Mouse (Mus musculus) brain, embryonic 18.5 days (tissue): ENCODE measurements around the gene Armc2.
"Not testable (repeated sequence)": the region's sequence is repeated elsewhere in the genome, so short reads cannot be mapped to it uniquely, and the experiment has no call there.

Experiments used
- DNase-seq: peaks from one replicate; pipeline ENCODE4 v3.0.0-alpha.2; 2012; ENCODE audit warnings: low read depth, low spot score

The Armc2 gene

GRCm38 (mm10) chr10:41972676-41973075 lies 45.6 kb downstream of the Armc2 start:
- DNase-seq = no peak

- no peak for DNase-seq
Observed at GRCm38 (mm10) chr10:41967915-41968635, 50.2 kb downstream of the Armc2 start.

- DNase-seq = no peak
Observed at GRCm38 (mm10) chr10:41962725-41963124, 55.5 kb downstream of the Armc2 start.

- no peak for DNase-seq
Observed at GRCm38 (mm10) chr10:41959808-41960207, 58.4 kb downstream of the Armc2 start.

- no peak for DNase-seq
Observed at GRCm38 (mm10) chr10:41958677-41959274, 59.5 kb downstream of the Armc2 start.

GRCm38 (mm10) chr10:41957421-41958225 lies 60.6 kb downstream of the Armc2 start:
- no peak for DNase-seq

GRCm38 (mm10) chr10:41953528-41953864 lies 64.7 kb downstream of the Armc2 start:
- DNase-seq = no peak

GRCm38 (mm10) chr10:41952850-41953527 lies 65.3 kb downstream of the Armc2 start:
- no peak for DNase-seq

GRCm38 (mm10) chr10:41952354-41952753 lies 65.9 kb downstream of the Armc2 start:
- not testable (repeated sequence) for DNase-seq

GRCm38 (mm10) chr10:41939090-41939489 lies 79.2 kb downstream of the Armc2 start:
- DNase-seq = no peak

GRCm38 (mm10) chr10:41937176-41937575 lies 81.1 kb downstream of the Armc2 start:
- no peak for DNase-seq

- no peak for DNase-seq
Observed at GRCm38 (mm10) chr10:41936100-41936499, 82.1 kb downstream of the Armc2 start.

GRCm38 (mm10) chr10:41935476-41935829 lies 82.8 kb downstream of the Armc2 start:
- peak; percentile 43 for DNase-seq

- DNase-seq = peak; percentile 73
Observed at GRCm38 (mm10) chr10:41934633-41935475, 83.4 kb downstream of the Armc2 start.

GRCm38 (mm10) chr10:41933536-41933935 lies 84.7 kb downstream of the Armc2 start:
- DNase-seq = no peak

GRCm38 (mm10) chr10:41932943-41933342 lies 85.3 kb downstream of the Armc2 start:
- DNase-seq = no peak

GRCm38 (mm10) chr10:41931962-41932361 lies 86.3 kb downstream of the Armc2 start:
- peak; percentile 59 for DNase-seq

GRCm38 (mm10) chr10:41930966-41931365 lies 87.3 kb downstream of the Armc2 start:
- no peak for DNase-seq

- no peak for DNase-seq
Observed at GRCm38 (mm10) chr10:41926726-41927125, 91.5 kb downstream of the Armc2 start.

GRCm38 (mm10) chr10:41912290-41912994 lies 105.8 kb downstream of the Armc2 start:
- no peak for DNase-seq

GRCm38 (mm10) chr10:41908899-41909298 lies 109.3 kb downstream of the Armc2 start:
- DNase-seq = no peak
